Mouse (Mus musculus): Measurements from ENCODE around the gene Pnck.

The Pnck gene

DNA sequence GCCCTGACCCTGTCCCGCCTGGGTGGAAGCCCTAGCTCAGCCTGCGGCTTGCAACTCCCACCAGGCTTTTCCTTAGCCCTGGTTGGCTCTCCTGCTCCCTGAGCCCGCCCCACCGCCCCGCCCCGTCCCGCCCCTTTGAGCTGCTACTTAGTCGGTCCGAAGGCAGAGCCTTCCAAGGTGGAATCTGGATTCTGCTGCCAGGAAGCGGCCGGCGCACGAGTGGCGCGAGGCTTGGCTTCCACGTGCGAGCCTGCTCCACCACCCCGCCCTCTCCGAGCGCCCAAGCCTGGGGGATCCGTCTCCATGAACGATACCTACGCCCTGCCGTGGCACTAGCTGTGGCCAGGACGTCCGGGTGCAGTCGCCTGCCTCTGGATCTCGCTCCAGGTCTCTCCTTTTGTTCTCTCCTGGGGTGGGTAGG lies 20.7 kb downstream of the Pnck start, which contains the start of gene Dusp9:
Gene Dusp9 (plus strand): TSS at position 165 of the 421 bp plus-strand sequence.
- no peak for DNase-seq (ENCODE audit: low spot score)

DNA sequence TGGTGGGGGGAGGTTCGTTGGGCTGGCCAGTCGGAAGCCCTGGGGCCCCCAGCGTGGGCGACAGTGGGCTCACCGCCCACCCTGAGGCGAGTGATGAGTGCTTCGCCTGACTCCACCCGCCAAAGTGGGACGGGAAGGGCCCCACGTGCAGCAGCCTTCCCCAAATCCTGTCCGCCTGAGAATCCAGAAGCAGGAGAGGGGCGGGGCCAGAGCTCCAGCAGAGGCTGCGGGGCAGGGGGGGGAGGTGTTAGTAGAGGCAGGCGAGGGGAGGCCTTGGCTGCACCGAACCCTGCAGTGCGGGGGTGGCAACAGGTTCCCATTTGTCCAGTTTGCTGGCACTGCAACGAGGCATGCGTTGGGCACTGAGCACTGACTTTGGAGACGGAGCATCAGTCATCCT lies 22.5 kb downstream of the Pnck start:
- no peak for DNase-seq (ENCODE audit: low spot score)

DNA sequence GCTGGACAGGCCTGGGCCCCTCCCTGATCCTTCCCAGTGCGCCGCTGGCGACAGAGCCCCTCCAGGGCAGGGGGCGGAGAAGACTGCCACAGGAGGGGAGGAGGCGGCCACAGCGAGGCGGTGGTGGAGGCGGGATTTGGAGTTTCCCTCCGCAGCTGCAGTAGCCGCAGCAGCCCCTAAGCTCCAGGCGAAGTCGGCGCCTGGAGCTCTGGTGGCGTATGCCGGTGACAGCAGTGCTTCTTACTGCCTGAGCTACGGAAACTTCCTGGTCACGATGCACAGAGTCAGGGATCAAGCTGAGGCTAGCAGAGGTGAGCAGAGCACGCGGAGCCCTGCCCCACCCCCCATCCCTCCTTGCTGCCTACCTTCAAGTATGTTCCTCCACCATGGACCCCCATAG lies 24.5 kb downstream of the Pnck start:
- DNase-seq (ENCODE audit: low spot score) = no peak

DNA sequence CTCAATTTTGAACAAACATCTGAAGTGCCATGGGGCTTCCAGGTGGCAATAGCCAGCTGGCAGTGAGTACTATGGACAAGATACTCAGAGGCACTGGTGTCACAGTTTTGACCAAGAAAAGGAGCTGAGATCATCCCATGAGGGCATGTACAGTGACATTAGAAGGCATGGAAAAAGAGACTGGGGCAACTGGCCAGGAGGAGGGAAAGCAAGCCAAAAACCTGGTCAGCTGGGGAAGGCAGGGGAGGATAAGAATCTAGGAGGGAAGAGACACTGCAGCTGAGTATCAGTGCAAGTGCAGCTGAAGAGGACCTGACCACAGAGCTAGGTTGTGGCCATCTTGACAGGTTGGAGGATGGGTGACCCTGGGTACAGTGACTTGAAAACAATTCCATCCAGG lies 32.9 kb downstream of the Pnck start:
- no peak for DNase-seq (ENCODE audit: low spot score)

DNA sequence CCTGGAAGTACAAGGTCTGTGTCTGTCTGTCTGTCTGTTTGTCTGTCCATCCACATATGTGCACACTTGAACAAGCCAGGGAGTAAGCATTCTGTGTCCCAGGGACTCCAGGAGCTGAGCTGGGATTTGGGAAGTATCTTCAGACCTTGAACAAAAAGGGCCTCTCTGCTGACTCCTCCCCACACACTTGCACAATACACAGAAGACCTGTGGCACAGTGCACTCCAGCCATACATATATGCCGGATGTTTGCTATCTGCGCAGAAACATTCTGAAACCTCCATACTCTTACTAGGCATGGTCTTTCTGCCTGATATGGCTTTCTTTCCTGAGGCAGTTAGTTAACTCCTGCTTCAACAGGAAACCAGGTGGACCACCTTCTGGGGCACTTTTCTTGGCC lies 40.0 kb downstream of the Pnck start:
- DNase-seq (ENCODE audit: low spot score) = no peak

DNA sequence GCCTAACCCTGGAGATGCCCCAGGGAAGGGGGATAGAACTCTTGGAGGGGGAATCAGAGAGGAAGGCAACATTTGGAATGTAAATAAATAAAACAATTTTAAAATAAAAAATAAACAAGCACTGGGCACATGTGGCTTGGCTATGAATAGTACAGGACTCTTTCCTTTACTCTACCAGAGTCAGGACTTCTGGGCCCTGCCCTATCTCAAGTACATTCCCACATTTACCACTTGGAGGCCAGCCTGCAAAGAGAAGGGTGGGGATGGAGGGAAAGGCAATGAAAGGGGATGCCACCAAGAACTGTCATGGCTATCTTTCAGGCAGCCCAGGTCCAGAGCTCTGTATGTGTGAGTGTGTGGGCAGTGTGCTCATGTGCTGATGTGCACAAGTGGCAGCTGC lies 40.5 kb downstream of the Pnck start:
- DNase-seq (ENCODE audit: low spot score) = no peak

DNA sequence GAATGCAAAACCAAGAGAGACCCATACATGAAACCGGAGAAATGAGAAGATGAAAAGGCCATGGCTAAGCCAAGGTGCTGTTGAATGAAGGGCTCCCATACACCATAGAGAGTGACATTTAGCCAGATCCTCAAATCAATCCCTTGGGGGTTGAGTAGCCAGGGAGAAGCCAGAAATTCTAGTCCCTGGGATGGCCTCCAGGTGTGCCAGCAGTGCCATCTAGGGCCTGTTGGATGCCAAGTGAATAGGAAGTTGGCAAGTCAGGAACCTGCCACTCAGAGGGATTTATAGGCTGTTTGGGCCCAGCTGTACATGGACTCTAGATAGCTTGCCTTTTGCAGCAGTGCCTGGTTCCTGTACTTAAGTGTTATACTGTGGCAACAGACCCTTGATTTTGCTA lies 44.0 kb downstream of the Pnck start:
- DNase-seq (ENCODE audit: low spot score) = no peak

DNA sequence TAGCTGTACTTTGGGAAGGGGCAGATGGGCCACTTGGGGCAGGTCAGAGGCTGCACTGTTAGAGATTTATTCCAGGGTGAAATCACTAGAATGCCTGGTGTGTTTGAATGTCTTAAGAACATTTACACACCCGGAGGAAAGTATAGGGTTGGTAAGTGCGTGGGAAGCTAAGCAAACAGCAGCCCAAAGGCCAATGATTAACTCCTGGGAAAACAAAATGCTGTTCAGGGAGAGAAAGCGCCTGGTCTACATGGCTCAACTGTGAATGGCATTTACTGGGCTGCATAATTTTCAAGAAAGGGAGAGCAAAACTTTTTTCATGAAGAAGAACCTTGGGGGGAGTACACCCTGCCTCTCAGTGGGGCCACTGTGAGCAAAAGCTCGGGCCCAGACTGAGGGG lies 46.3 kb downstream of the Pnck start:
- no peak for DNase-seq (ENCODE audit: low spot score)
